Mouse (Mus musculus) thymus, postnatal 25 days (tissue): ENCODE measurements around the gene Tmem62.
"Not testable (repeated sequence)": the region's sequence is repeated elsewhere in the genome, so short reads cannot be mapped to it uniquely, and the experiment has no call there.

ENCODE experiments used
- DNase-seq: peaks from one replicate; pipeline ENCODE4 v3.0.0; 2022

Tmem62 gene

GRCm38 (mm10) chr2:120998863-120999262 is 22.0 kb downstream of the Tmem62 start:
- DNase-seq: no peak

GRCm38 (mm10) chr2:121003586-121003985 is 26.8 kb downstream of the Tmem62 start:
- DNase-seq: peak; percentile 6

DNA sequence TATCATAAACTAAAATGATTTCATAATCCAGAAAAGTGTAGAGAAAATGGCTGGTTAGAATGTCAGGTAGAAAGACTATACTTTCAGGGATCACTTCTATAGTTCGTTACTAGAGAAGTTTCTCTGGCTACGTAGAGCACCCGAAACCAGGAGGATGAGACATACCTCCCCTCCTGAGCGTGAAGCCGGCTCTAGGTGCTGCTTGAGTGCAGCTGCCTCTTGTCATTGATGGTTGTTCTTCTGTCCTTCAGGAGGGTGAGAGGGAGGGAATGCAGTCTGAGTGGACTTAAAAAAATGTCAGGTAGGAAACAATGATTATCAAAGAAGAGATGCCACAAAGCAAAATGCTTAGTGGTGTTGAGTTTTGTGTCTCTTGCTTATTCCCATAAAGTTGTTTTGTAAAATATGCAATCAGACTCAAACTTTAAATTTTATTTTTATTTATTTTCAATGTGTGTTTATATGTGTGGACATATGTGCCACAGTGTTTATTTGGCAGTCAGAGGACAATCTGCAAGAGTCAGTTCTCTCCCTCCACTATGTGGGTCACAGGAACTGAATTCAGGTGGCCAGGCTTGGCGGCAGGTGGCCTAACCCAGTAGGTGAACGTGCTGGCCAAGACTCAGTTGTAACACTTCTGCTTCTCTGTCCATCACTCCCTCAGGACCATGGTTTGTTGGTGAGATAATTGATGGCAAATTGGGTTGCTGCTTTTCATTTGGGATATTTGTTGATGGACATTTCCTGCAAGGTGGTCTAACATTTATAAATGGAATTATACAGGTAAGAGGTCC is 27.4 kb downstream of the Tmem62 start:
- no peak for DNase-seq

GRCm38 (mm10) chr2:121006986-121007385 is 30.2 kb downstream of the Tmem62 start:
- DNase-seq: no peak

DNA sequence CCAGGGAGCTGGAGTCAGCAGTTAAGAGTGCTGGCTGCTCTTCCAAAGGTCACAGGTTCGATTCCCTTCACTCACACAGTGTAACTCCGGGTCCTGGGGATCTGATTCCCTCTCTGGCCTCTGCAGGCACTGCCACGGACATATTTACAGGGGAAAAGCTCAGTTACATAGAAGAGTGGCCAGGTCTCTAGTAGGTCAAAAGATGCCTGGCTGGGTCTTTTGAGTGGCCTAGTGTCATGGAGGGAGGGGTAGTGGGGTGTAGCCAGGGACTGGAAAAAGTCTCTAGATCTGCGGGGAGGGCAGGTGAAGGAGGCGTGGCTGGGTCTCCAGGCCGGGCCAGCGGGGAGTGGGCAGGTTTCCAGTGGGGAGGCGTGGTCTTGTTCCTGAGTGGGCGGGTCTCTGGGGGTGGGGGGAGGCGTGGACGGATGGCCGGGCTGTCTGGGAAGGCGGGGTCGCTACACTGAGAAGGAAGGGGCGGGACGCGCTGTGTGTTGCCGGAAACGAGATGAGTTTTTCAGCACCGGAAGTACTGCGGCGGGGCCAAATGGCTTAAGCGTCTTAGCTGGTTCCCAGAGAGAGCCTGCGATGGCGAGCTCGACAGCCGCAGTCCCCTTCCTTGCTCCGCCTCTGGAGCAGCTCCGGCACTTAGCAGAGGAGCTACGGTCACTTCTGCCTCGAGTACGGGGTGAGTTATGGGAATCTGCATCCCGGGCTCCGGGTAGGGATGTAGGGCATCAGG is 31.3 kb downstream of the Tmem62 start, which contains the start of gene Ccndbp1:
TSS of gene Ccndbp1 (plus strand) at position 479 of the 739 bp plus-strand sequence.
- DNase-seq: peak; percentile 89

DNA sequence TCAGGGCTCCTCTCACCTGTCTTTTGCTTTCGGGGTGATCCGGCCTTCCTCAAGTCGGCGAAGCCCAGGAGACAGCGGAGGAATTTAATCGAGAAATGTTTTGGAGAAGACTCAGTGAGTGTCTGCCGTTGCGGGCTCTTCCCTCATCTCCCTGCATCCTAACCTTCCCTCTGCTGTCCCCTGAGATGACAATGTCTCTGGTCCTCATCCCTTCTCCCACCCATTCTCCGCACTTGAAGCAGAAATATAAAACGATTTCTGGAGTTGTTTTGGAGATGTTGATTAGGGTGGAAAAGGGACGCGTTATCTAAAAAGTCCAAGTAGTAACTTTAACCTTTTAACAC is 31.8 kb downstream of the Tmem62 start:
- no peak for DNase-seq

GRCm38 (mm10) chr2:121009071-121009677 is 32.4 kb downstream of the Tmem62 start:
- DNase-seq: no peak

GRCm38 (mm10) chr2:121012676-121013075 is 35.9 kb downstream of the Tmem62 start:
- no peak for DNase-seq

GRCm38 (mm10) chr2:121015507-121015906 is 38.7 kb downstream of the Tmem62 start:
- DNase-seq: no peak

- no peak for DNase-seq
Observed at GRCm38 (mm10) chr2:121016226-121016625, 39.4 kb downstream of the Tmem62 start.

GRCm38 (mm10) chr2:121017151-121017550 is 40.3 kb downstream of the Tmem62 start:
- no peak for DNase-seq

DNA sequence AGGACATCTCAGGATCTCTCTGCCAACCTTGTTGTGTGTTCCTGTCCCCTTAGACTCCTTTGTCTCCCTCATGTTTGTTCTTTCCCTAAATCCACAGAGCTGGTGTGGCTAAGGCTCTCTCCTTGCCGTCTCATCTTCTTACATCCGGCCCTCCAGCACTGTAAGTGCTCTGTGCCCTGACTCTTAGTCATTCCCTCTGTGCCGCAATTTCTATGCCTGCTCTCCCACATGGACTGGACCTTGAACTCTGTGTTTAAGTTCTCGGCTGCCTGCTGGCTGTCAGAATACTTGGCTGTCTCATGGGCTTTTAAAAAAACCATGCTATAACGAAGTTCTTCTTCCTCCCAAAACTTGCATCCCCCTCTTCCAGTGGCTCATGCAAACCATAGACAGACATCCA is 46.1 kb downstream of the Tmem62 start:
- DNase-seq: no peak

DNA sequence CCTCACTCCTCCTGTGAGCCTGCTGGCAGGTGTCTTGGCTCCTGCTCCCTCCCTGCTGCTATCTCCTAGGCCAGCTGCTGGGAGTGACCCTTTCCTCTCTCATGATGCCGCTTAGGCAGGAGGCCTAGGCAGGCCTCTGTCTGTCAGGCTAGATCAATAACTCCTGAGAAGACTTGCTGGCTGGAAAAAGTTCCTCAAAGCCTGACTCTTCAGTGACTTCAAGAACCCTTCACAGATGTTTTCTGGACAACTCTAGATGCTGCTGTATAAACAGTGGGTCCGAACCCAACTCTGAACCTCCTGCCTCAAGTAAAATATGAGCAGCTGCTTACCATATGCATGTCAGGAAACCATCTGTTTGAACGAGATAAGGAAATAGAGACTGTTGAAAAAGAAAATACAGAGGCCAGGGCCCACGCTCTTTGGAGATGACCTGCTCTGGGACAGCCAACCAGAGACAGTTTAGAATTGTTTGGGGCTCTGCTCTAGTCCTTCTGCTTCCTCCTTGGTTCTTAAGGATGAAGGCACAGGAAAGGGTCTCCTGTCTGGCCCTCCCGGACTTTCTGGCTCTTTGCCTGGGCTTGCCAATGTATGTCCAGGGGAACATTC is 60.0 kb downstream of the Tmem62 start, which contains the start of gene Epb42:
TSS of gene Epb42 (minus strand) at position 340 of the 609 bp plus-strand sequence.
- DNase-seq: no peak

GRCm38 (mm10) chr2:121038851-121039250 is 62.0 kb downstream of the Tmem62 start:
- not testable (repeated sequence) for DNase-seq

GRCm38 (mm10) chr2:121039382-121039781 is 62.6 kb downstream of the Tmem62 start:
- no peak for DNase-seq

- peak; percentile 21 for DNase-seq
Observed at GRCm38 (mm10) chr2:121041098-121041497, 64.3 kb downstream of the Tmem62 start.

DNA sequence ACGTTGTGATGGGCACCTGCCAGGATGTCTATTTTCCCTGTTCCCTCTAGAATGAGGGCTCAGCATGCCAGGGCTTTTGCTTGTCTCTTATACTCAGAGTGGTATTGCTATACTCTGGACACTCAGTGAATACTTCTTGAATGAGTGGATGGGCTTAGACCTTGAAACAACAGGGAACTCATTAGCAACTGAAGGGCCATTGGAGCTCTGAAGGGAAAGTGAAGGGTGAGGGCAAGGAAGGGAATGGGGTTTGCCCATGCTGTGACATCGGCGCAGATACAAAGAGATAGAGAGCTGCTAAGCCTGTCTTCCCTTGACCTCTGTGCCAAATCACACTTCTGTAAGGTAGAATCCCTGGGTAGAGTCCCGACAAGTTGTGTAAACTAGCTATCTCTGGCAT is 68.8 kb downstream of the Tmem62 start:
- no peak for DNase-seq

DNA sequence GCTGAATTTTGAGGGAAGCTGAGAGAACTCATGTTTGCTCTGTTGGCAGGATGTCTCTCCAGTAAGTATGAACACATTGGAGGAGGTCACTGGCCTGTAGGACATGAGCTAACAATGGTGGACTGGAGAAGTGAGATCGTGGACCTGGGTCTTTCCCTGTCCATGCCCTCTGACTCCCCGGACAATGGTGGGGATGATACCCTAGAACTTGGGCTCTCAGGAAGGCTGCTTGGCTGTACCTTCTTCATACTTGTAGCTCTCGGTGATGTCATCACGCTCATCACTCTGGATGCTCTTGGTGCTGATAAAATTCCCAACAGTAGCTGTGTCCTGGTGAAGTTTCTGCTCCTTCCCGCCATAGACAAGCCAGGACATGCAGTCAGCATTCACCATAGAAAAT is 75.4 kb downstream of the Tmem62 start:
- DNase-seq: no peak

- DNase-seq: no peak
Observed at GRCm38 (mm10) chr2:121054060-121054459, 77.2 kb downstream of the Tmem62 start.

- DNase-seq: no peak
Observed at GRCm38 (mm10) chr2:121055915-121056314, 79.1 kb downstream of the Tmem62 start.
